Mouse (Mus musculus) embryonic facial prominence, embryonic 15.5 days (tissue): ENCODE measurements around the gene Trpv2. TPM values are rescaled to one million over a fixed set of nuclear protein-coding genes. Genes with fewer than 3 reads are reported as not detected.

Experiments
- ATAC-seq: fragments of 200-750 bp; cut with Nextera tagmentation; 2 replicates; pipeline ENCODE4 v1.8.0; 2017; ENCODE audit warnings: low read depth, moderate TSS enrichment; ENCODE audit not compliant: insufficient number of reproducible peaks, low FRiP score, low TSS enrichment
- H3K27ac ChIP-seq: fragments of 300-500 bp; sonication (generic); replicated peaks from 2 replicates; pipeline ENCODE4 v1.5.1; 2015; ENCODE audit warnings: mild to moderate bottlenecking, inconsistent platforms
- H3K27me3 ChIP-seq: fragments of 300-500 bp; sonication (generic); 2 replicates; pipeline ENCODE4 v1.6.1; 2015; ENCODE audit warnings: inconsistent platforms
- H3K36me3 ChIP-seq: fragments of 300-500 bp; sonication (generic); 2 replicates; pipeline ENCODE4 v1.6.1; 2015; ENCODE audit warnings: mild to moderate bottlenecking, inconsistent platforms
- H3K4me1 ChIP-seq: fragments of 300-500 bp; sonication (generic); 2 replicates; pipeline ENCODE4 v1.6.1; 2015; ENCODE audit warnings: inconsistent platforms
- H3K4me2 ChIP-seq: fragments of 300-500 bp; sonication (generic); replicated peaks from 2 replicates; pipeline ENCODE4 v1.6.1; 2015; ENCODE audit warnings: mild to moderate bottlenecking, inconsistent platforms
- H3K4me3 ChIP-seq: fragments of 300-500 bp; sonication (generic); replicated peaks from 2 replicates; pipeline ENCODE4 v1.5.1; 2015; ENCODE audit warnings: mild to moderate bottlenecking, inconsistent platforms
- H3K9ac ChIP-seq: fragments of 300-500 bp; sonication (generic); 2 replicates; pipeline ENCODE4 v1.6.1; 2015; ENCODE audit warnings: inconsistent platforms
- H3K9me3 ChIP-seq: fragments of 300-500 bp; sonication (generic); replicated peaks from 2 replicates; pipeline ENCODE4 v1.6.1; 2016; ENCODE audit warnings: inconsistent platforms
- WGBS: fragments of 180-500 bp; shearing (Covaris S2); methylation state at CpG from one replicate; pipeline ENCODE4 v1.1.7; 2015; 5-methylcytosine and 5-hydroxymethylcytosine counted together
- polyA plus RNA-seq: library from polyadenylated mRNA; unstranded; fragments of >200 nt; fragmentation: Nextera tagmentation; extraction: Ambion mirVana; gene quantifications from 2 replicates; pipeline ENCODE4 v1.2.1, GENCODE M21; 2015

The Trpv2 gene
- polyA plus RNA-seq, 1 experiment from 2014 or later, result 6.4 TPM

- H3K9me3 ChIP-seq, result no peaks in the 10 kb centered on the region
- WGBS, result under 1% methylated on average over 11 of the region's 11 CpGs
- peak; percentile 30 for ATAC-seq
- H3K4me2 ChIP-seq, result peak overlapping the region; percentile 69
- peak overlapping the region; percentile 94 for H3K9ac ChIP-seq
- H3K4me1 ChIP-seq, result peaks cover 34% of the 10 kb centered on the region
- no peaks in the 10 kb centered on the region for H3K27me3 ChIP-seq
- H3K27ac ChIP-seq, result peak overlapping the region; percentile 99
- H3K36me3 ChIP-seq, result peaks cover 15% of the 10 kb centered on the region; the same call in 1 of the 2 replicates
- H3K4me3 ChIP-seq, result peak overlapping the region; percentile 65
Observed at GRCm38 (mm10) chr11:62550227-62550685, 24.0 kb upstream of the Trpv2 start.

GRCm38 (mm10) chr11:62550727-62551225, 23.5 kb upstream of the Trpv2 start, which contains the start of gene Ubb:
Gene Ubb (plus strand): TSS chr11:62551171.
- Histone ChIP-seq H3K9ac (peak within 1 kb of the TSS; percentile 94), H3K27me3 (no peaks in the 10 kb centered on the region), H3K9me3 (no peaks in the 10 kb centered on the region), H3K36me3 (peaks cover 15% of the 10 kb centered on the region; the same call in 1 of the 2 replicates), H3K4me3 (peak within 1 kb of the TSS; percentile 65), H3K27ac (peak within 1 kb of the TSS; percentile 99), H3K4me1 (peaks cover 38% of the 10 kb centered on the region), H3K4me2 (peak within 1 kb of the TSS; percentile 69)
- WGBS, result under 1% methylated on average over 40 of the region's 40 CpGs
- peak; percentile 96 for ATAC-seq

GRCm38 (mm10) chr11:62551226-62552119, 22.8 kb upstream of the Trpv2 start:
- peak overlapping the region; percentile 68 for H3K9ac ChIP-seq
- peak overlapping the region; percentile 65 for H3K4me3 ChIP-seq
- H3K27ac ChIP-seq, result peak overlapping the region; percentile 87

GRCm38 (mm10) chr11:62553186-62553585, 21.1 kb upstream of the Trpv2 start:
- no peaks in the 10 kb centered on the region for H3K9me3 ChIP-seq
- peaks cover 39% of the 10 kb centered on the region for H3K4me1 ChIP-seq
- no peaks in the 10 kb centered on the region for H3K27me3 ChIP-seq
- no peak for ATAC-seq
- peaks cover 15% of the 10 kb centered on the region; the same call in 1 of the 2 replicates for H3K36me3 ChIP-seq
- H3K4me3 ChIP-seq, result peak overlapping the region; percentile 38
- peak overlapping the region; percentile 65 for H3K4me2 ChIP-seq
- WGBS, result 14% methylated on average over 1 of the region's 1 CpGs
- peak overlapping the region; percentile 21; the same call in 1 of the 2 replicates for H3K9ac ChIP-seq
- no peak overlapping the region for H3K27ac ChIP-seq

More at GRCm38 (mm10) chr11:62551226-62552119, 22.8 kb upstream of the Trpv2 start:
- Histone ChIP-seq H3K4me1 (peaks cover 38% of the 10 kb centered on the region), H3K36me3 (peaks cover 15% of the 10 kb centered on the region; the same call in 1 of the 2 replicates), H3K9me3 (no peaks in the 10 kb centered on the region), H3K4me2 (peak overlapping the region; percentile 42), H3K27me3 (no peaks in the 10 kb centered on the region)
- under 1% methylated on average over 58 of the region's 58 CpGs for WGBS
- peak; percentile 86 for ATAC-seq

- peak overlapping the region; percentile 21; the same call in 1 of the 2 replicates for H3K9ac ChIP-seq
- peak overlapping the region; percentile 65 for H3K4me2 ChIP-seq
- H3K27me3 ChIP-seq, result no peaks in the 10 kb centered on the region
- no peak overlapping the region for H3K27ac ChIP-seq
- no peak for ATAC-seq
- no peaks in the 10 kb centered on the region for H3K9me3 ChIP-seq
- peaks cover 43% of the 10 kb centered on the region for H3K4me1 ChIP-seq
- peaks cover 15% of the 10 kb centered on the region; the same call in 1 of the 2 replicates for H3K36me3 ChIP-seq
- 80% methylated on average over 5 of the region's 5 CpGs for WGBS
- peak overlapping the region; percentile 38 for H3K4me3 ChIP-seq
Observed at GRCm38 (mm10) chr11:62553633-62554032, 20.7 kb upstream of the Trpv2 start.

GRCm38 (mm10) chr11:62554163-62554855, 20.0 kb upstream of the Trpv2 start:
- Histone ChIP-seq H3K9ac (no peak overlapping the region), H3K27ac (no peak overlapping the region), H3K4me2 (peak overlapping the region; percentile 65), H3K4me3 (peak overlapping the region; percentile 38), H3K27me3 (no peaks in the 10 kb centered on the region), H3K4me1 (peaks cover 37% of the 10 kb centered on the region), H3K36me3 (peaks cover 15% of the 10 kb centered on the region; the same call in 1 of the 2 replicates), H3K9me3 (no peaks in the 10 kb centered on the region)
- WGBS, result 59% methylated on average over 5 of the region's 5 CpGs
- ATAC-seq, result no peak

- H3K4me1 ChIP-seq, result peaks cover 30% of the 10 kb centered on the region
Observed at GRCm38 (mm10) chr11:62554934-62555517, 19.3 kb upstream of the Trpv2 start.

GRCm38 (mm10) chr11:62555896-62556412, 18.3 kb upstream of the Trpv2 start:
- Histone ChIP-seq H3K9me3 (no peaks in the 10 kb centered on the region), H3K27me3 (no peaks in the 10 kb centered on the region), H3K4me3 (no peak overlapping the region), H3K36me3 (peaks cover 15% of the 10 kb centered on the region; the same call in 1 of the 2 replicates), H3K4me2 (no peak overlapping the region), H3K4me1 (peaks cover 30% of the 10 kb centered on the region), H3K9ac (no peak overlapping the region), H3K27ac (no peak overlapping the region)
- no peak for ATAC-seq

More at GRCm38 (mm10) chr11:62554934-62555517, 19.3 kb upstream of the Trpv2 start:
- Histone ChIP-seq H3K4me3 (peak overlapping the region; percentile 38; the same call in 1 of the 2 replicates), H3K9ac (no peak overlapping the region), H3K27me3 (no peaks in the 10 kb centered on the region), H3K27ac (no peak overlapping the region), H3K9me3 (no peaks in the 10 kb centered on the region), H3K4me2 (peak overlapping the region; percentile 65), H3K36me3 (peaks cover 15% of the 10 kb centered on the region; the same call in 1 of the 2 replicates)
- no peak for ATAC-seq

GRCm38 (mm10) chr11:62557205-62557604, 17.1 kb upstream of the Trpv2 start:
- Histone ChIP-seq H3K36me3 (peaks cover 15% of the 10 kb centered on the region; the same call in 1 of the 2 replicates), H3K27ac (no peak overlapping the region), H3K9me3 (no peaks in the 10 kb centered on the region), H3K4me1 (peaks cover 30% of the 10 kb centered on the region), H3K4me2 (no peak overlapping the region), H3K9ac (no peak overlapping the region), H3K27me3 (no peaks in the 10 kb centered on the region), H3K4me3 (no peak overlapping the region)
- 65% methylated on average over 5 of the region's 5 CpGs for WGBS
- no peak for ATAC-seq

- Histone ChIP-seq H3K27ac (0 out of 2 replicates have a peak overlapping the region, but pooled peaks have one; percentile 4), H3K27me3 (no peaks in the 10 kb centered on the region)
Observed at GRCm38 (mm10) chr11:62558152-62558551, 16.1 kb upstream of the Trpv2 start.

More at GRCm38 (mm10) chr11:62558152-62558551, 16.1 kb upstream of the Trpv2 start:
- Histone ChIP-seq H3K4me2 (no peak overlapping the region), H3K4me3 (no peak overlapping the region), H3K9me3 (no peaks in the 10 kb centered on the region), H3K4me1 (peaks cover 30% of the 10 kb centered on the region), H3K36me3 (peaks cover 15% of the 10 kb centered on the region; the same call in 1 of the 2 replicates), H3K9ac (no peak overlapping the region)
- ATAC-seq, result no peak
- WGBS, result 32% methylated on average over 2 of the region's 2 CpGs
